Mouse (Mus musculus) lung, embryonic 16.5 days (tissue): ENCODE data around the gene Orai1. TPM values are rescaled to one million over a fixed set of nuclear protein-coding genes. Genes with fewer than 3 reads are reported as not detected.
A peak's percentile ranks its signal among the peaks of the same experiment; 100 is the strongest.

Experiments used
- ATAC-seq: fragments of 200-750 bp; cut with Nextera tagmentation; 2 replicates; pipeline ENCODE4 v1.8.0; 2017; ENCODE audit warnings: low read depth, mild to moderate bottlenecking, moderate library complexity
- H3K27ac ChIP-seq: fragments of 300-500 bp; sonication (generic); 2 replicates; pipeline ENCODE4 v1.5.1; 2014; ENCODE audit warnings: mild to moderate bottlenecking, control low read depth, low read length
- H3K27me3 ChIP-seq: fragments of 300-500 bp; sonication (generic); 2 replicates; pipeline ENCODE4 v1.6.1; 2014; ENCODE audit warnings: low read depth, low read length, mixed read lengths; ENCODE audit not compliant: control insufficient read depth, insufficient read depth
- H3K36me3 ChIP-seq: fragments of 300-500 bp; sonication (generic); 2 replicates; pipeline ENCODE4 v1.6.1; 2014; ENCODE audit warnings: low read length; ENCODE audit not compliant: control insufficient read depth, insufficient read depth
- H3K4me1 ChIP-seq: fragments of 300-500 bp; sonication (generic); replicated peaks from 2 replicates; pipeline ENCODE4 v1.6.1; 2014; ENCODE audit warnings: low read length, mixed read lengths; ENCODE audit not compliant: control insufficient read depth, insufficient read depth
- H3K4me2 ChIP-seq: fragments of 300-500 bp; sonication (generic); 2 replicates; pipeline ENCODE4 v1.6.1; 2014; ENCODE audit warnings: low read depth, low read length, control low read depth
- H3K4me3 ChIP-seq: fragments of 300-500 bp; sonication (generic); 2 replicates; pipeline ENCODE4 v1.5.1; 2014; ENCODE audit warnings: mild to moderate bottlenecking, low read length, control low read depth
- H3K9ac ChIP-seq: fragments of 300-500 bp; sonication (generic); 2 replicates; pipeline ENCODE4 v1.6.1; 2014; ENCODE audit warnings: low read length, control low read depth
- H3K9me3 ChIP-seq: fragments of 300-500 bp; sonication (generic); 2 replicates; pipeline ENCODE4 v1.6.1; 2016; ENCODE audit warnings: low read length; ENCODE audit not compliant: control insufficient read depth
- WGBS: fragments of 180-500 bp; shearing (Covaris S2); extraction: QIAGEN DNeasy Blood & Tissue Kit; methylation state at CpG from one replicate; pipeline ENCODE4 v1.1.7; 2014; 5-methylcytosine and 5-hydroxymethylcytosine counted together
- polyA plus RNA-seq: library from polyadenylated mRNA; unstranded; fragments of >200 nt; fragmentation: Nextera tagmentation; extraction: Ambion mirVana; gene quantifications from 2 replicates; pipeline ENCODE4 v1.2.1, GENCODE M21; 2015

Gene Orai1
- polyA plus RNA-seq, 1 experiment from 2014 or later, result 18.2 TPM

DNA sequence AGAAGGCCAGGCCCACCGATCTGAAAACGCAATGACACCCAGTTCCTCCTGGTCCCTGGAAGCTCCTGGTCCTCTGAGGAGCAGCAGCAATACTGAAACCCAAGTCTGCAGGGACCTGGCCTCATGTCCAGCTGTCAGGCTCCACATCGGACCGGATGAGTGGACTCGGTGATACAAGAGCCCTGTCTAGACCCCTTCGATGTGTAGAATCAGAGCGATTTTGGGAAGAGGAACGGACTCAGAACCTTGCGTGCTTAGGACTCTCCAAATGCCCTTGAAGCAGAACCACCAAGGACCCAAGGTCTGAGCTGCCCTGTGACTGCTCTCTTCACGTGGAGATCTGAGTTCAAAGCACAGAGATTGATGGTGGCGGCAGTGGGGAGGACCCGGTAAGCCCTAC is 53.2 kb downstream of the Orai1 start, which contains the start of gene Tmem120b:
Tmem120b (plus strand) TSS at position 301 of the 400 bp plus-strand sequence.
- H3K4me1 ChIP-seq, result peaks cover 3% of the 10 kb centered on the region; the same call in 1 of the 2 replicates
- WGBS, result 83% methylated on average over 12 of the region's 12 CpGs
- 0 out of 2 replicates have a peak within 1 kb of the TSS, but pooled peaks have one; percentile 8 for H3K4me2 ChIP-seq
- H3K9me3 ChIP-seq, result no peaks in the 10 kb centered on the region
- no peak for ATAC-seq
- H3K36me3 ChIP-seq, result no peaks in the 10 kb centered on the region
- H3K9ac ChIP-seq, result no peak within 1 kb of the TSS
- H3K4me3 ChIP-seq, result no peak within 1 kb of the TSS
- H3K27me3 ChIP-seq, result no peaks in the 10 kb centered on the region
- H3K27ac ChIP-seq, result no peak within 1 kb of the TSS

DNA sequence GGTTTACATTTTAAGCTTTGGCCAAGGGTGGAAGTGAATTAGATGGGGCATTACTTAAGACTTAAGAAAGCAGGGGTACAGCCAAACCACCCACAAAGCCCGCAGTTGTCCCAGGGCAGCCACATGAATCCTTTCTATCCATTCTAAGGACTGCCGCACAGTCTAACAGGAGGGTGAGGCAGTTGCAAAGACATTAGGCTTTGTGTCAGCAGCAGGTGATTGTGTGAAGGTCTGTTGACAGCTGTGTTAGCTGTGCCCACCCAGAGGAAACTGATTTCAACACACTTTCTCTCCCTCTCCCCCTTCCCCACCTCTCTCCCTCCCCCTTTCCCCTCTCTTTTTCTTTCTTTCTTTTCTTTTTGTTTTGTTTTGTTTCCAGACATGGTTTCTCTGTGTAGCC is 53.8 kb downstream of the Orai1 start:
- H3K4me3 ChIP-seq, result no peak overlapping the region
- WGBS, result 86% methylated on average over 2 of the region's 2 CpGs
- H3K27ac ChIP-seq, result no peak overlapping the region
- H3K9me3 ChIP-seq, result no peaks in the 10 kb centered on the region
- no peak overlapping the region for H3K4me2 ChIP-seq
- H3K36me3 ChIP-seq, result no peaks in the 10 kb centered on the region
- H3K9ac ChIP-seq, result no peak overlapping the region
- H3K27me3 ChIP-seq, result no peaks in the 10 kb centered on the region
- peaks cover 3% of the 10 kb centered on the region; the same call in 1 of the 2 replicates for H3K4me1 ChIP-seq
- no peak for ATAC-seq

DNA sequence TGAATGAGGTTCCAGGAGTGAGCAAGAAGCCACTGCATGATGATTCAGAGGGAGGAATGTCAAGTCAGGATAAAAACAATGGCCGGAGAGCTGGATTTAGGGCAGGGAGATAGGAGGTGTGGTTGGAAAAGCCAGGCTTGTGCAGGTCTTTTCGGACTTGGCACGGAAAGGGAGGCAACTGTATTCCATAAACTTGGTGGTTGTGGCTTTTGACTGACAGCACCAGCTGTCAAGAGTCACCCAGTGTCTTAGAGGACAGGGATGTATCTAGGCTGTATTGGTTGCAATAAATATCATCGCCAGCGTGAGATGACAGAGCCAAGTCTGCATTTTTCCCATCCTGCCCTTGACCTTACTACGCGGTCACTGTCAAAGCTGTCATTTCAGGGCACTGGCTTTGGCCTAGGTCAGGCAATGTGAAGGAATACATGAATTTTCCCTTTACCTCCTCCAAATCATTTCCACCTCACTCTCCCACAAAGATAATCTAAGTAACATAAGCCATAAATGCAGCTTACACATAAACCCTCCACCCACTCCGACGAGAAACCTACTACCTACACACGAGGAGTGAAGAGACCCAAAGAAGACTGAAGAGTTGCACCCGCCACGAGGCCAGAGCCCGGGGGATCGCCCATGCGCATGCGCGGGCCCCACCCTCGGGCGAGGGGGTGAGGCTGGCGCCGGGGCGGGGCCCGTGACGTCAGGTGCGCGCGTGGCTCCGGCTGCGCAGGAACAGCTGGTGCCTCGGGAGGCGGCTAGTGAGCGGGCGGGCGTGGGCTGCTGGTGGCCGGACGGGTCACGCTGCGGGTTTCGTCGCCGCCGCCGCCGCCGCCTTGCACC is 60.9 kb downstream of the Orai1 start:
- H3K9ac ChIP-seq, result peak overlapping the region; percentile 78
- no peaks in the 10 kb centered on the region for H3K36me3 ChIP-seq
- peaks cover 19% of the 10 kb centered on the region for H3K4me1 ChIP-seq
- peaks cover 4% of the 10 kb centered on the region for H3K9me3 ChIP-seq
- no peaks in the 10 kb centered on the region for H3K27me3 ChIP-seq
- H3K4me3 ChIP-seq, result peak overlapping the region; percentile 82
- peak overlapping the region; percentile 97 for H3K4me2 ChIP-seq
- peak; percentile 97 for ATAC-seq
- WGBS, result 7% methylated on average over 30 of the region's 45 CpGs
- peak overlapping the region; percentile 55 for H3K27ac ChIP-seq

DNA sequence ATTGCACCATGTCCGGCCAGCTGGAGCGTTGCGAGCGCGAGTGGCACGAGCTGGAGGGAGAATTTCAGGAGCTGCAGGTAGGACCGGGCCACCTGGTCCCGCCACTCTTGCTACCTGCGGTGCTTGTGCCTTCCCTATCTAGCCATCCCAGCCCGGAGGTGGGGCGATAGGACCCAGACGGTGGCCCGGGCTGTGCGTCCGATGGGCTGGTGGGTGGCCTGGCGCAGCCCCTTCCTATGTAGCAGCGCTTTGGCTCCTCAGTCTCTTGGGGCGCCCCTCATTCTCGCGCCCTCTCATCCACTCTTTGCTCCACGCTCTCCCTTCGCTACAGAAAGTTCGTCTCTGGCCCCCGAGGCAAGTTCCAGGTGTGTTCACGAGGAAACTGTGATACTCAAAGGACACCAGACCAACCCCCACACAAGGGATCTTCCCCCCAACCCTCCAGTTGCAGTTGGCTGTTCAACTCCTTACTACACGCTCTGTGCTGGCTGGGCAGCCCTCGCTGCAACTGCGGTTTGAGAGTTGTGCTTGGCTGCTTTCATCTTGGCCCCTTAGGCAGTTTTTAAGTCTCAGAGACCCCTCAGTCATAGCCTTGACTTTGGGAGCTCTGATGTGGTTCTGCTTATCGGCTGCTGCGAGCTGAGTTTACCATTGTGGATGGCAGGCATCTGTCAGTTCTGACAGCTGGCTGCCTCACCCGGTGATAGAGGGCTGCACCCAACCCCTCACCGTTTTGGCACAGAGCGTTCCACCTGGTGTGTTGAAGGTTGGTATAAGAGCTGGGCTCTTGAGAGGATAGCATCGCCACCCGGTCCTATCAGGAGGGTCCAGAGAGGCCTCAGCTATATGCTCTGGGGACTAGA is 61.8 kb downstream of the Orai1 start:
- peak overlapping the region; percentile 78 for H3K9ac ChIP-seq
- under 1% methylated on average over 33 of the region's 35 CpGs for WGBS
- H3K27ac ChIP-seq, result peak overlapping the region; percentile 41
- H3K27me3 ChIP-seq, result no peaks in the 10 kb centered on the region
- peak; percentile 84 for ATAC-seq
- peaks cover 19% of the 10 kb centered on the region for H3K4me1 ChIP-seq
- H3K9me3 ChIP-seq, result peaks cover 4% of the 10 kb centered on the region
- H3K4me3 ChIP-seq, result peak overlapping the region; percentile 82
- H3K4me2 ChIP-seq, result peak overlapping the region; percentile 97
- H3K36me3 ChIP-seq, result no peaks in the 10 kb centered on the region

DNA sequence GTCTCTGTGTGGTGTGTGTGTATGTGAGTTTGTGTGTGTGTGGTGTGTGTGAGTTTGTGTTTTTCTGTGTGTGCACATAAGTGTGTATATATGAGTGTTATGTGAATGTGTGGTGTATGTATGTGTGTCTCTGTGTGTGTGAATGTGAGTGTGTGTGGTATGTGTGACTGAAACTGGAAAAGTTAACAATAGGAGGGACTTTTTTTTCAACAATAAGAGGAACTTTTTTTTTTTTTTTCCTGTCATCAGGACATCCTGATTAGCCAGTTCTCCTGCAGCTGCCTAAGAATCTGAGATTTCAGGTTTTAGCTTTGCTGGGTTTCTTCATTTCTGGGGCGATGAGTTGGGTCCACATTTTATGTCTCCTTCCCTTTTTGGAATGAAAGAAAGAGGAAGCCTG is 64.7 kb downstream of the Orai1 start:
- Histone ChIP-seq H3K27ac (peak overlapping the region; percentile 66; the same call in 1 of the 2 replicates), H3K27me3 (no peaks in the 10 kb centered on the region)

DNA sequence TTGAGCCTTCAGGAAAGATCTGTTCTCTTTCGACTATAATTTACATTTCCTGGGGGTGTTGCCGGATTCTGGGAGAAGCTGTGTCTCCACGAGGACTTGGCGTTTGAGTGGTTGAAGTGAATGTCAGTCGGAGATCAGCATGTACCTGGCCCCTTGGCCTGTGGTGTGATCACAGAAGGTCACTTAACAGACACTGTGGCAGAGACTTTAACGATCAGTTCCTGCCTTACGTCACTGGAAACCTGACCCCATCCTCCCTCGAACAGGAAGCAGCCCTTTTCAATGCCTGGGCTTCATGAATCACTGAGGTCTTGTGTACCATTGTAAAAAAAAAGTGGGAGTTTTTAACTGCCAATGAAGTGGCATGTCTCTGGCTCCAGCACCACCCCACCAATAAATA is 65.2 kb downstream of the Orai1 start:
- Histone ChIP-seq H3K4me3 (no peak overlapping the region), H3K27ac (peak overlapping the region; percentile 66; the same call in 1 of the 2 replicates), H3K9me3 (peaks cover 4% of the 10 kb centered on the region), H3K36me3 (no peaks in the 10 kb centered on the region), H3K4me1 (peaks cover 19% of the 10 kb centered on the region), H3K4me2 (0 out of 2 replicates have a peak overlapping the region, but pooled peaks have one; percentile 4), H3K9ac (0 out of 2 replicates have a peak overlapping the region, but pooled peaks have one; percentile 19), H3K27me3 (no peaks in the 10 kb centered on the region)
- 43% methylated on average over 8 of the region's 8 CpGs for WGBS
- no peak for ATAC-seq

More for the DNA sequence above, 64.7 kb downstream of the Orai1 start:
- 72% methylated on average over 1 of the region's 1 CpGs for WGBS
- H3K4me2 ChIP-seq, result no peak overlapping the region
- H3K4me1 ChIP-seq, result peaks cover 19% of the 10 kb centered on the region
- H3K36me3 ChIP-seq, result no peaks in the 10 kb centered on the region
- no peak overlapping the region for H3K4me3 ChIP-seq
- peaks cover 4% of the 10 kb centered on the region for H3K9me3 ChIP-seq
- no peak for ATAC-seq
- 0 out of 2 replicates have a peak overlapping the region, but pooled peaks have one; percentile 19 for H3K9ac ChIP-seq

Other genes starting within 250 kb of the Orai1 start
- 30.2 and 33.1 TPM in 2 replicates for gene Camkk2, start 235.7 kb upstream of the Orai1 start, polyA plus RNA-seq
- gene Anapc5, start 193.7 kb upstream of the Orai1 start, polyA plus RNA-seq, result 400 and 403 TPM in 2 replicates
- 29.1 and 33.6 TPM in 2 replicates for gene Rnf34, start 165.0 kb upstream of the Orai1 start, polyA plus RNA-seq
- gene Kdm2b, start 25.3 kb upstream of the Orai1 start, polyA plus RNA-seq, result 35.5 and 37.6 TPM in 2 replicates
- gene Morn3, start 31.9 kb downstream of the Orai1 start, polyA plus RNA-seq, result 3.9 and 7.4 TPM in 2 replicates
- gene Tmem120b, start 53.3 kb downstream of the Orai1 start, polyA plus RNA-seq, result 12.4 and 14.5 TPM in 2 replicates
- 5.3 and 5.6 TPM in 2 replicates for gene Rhof, start 117.6 kb downstream of the Orai1 start, polyA plus RNA-seq
- gene Setd1b, start 127.1 kb downstream of the Orai1 start, polyA plus RNA-seq, result 8.4 and 9.1 TPM in 2 replicates
- 87.0 and 91.8 TPM in 2 replicates for gene Psmd9, start 154.3 kb downstream of the Orai1 start, polyA plus RNA-seq
- gene Hpd, start 167.7 kb downstream of the Orai1 start, polyA plus RNA-seq, result 0.18 and 0.91 TPM in 2 replicates
- gene Wdr66, start 237.0 kb downstream of the Orai1 start, polyA plus RNA-seq, result 1.3 and 1.5 TPM in 2 replicates